Mouse (Mus musculus) G1E (cell line): ENCODE results near the gene Insl6.

Source experiments
- CTCF ChIP-seq: IDR thresholded peaks from 2 replicates; pipeline ENCODE4 v1.5.1; 2012; ENCODE audit warnings: low read depth, low read length, inconsistent platforms, mixed read lengths
- GATA1 ChIP-seq: IDR thresholded peaks from 2 replicates; pipeline ENCODE4 v1.6.1; 2012; ENCODE audit warnings: borderline replicate concordance, low read length, inconsistent platforms, mixed read lengths
- GATA2 ChIP-seq: IDR thresholded peaks from 2 replicates; pipeline ENCODE4 v1.6.1; 2012; ENCODE audit warnings: low read depth, low read length, inconsistent platforms, borderline replicate concordance
- TAL1 ChIP-seq: conservative IDR thresholded peaks from 2 replicates; pipeline ENCODE4 v1.6.1; 2012; ENCODE audit warnings: low read depth, low read length, inconsistent platforms, mixed read lengths

DNA sequence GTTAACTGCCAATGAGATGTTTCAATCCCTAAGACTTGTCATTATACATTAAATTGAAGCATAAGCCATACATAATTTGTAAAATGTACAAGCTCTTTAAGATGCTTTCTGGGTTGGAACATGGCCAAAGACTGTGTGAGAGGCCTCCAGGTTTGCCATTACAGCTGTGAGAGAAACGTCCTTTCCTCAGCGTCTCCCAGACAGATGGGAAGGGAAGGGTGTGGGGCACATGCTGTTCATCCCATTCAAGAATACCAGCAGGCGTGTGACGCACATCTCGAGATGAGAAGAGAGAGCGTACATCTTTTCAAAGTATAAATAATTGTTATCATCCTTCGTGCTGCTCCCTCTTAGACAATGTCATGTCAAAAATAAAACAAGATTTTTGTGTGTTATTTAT, 12.5 kb downstream of the Insl6 start:
- TF ChIP-seq GATA1: no peak
- TF ChIP-seq CTCF: no peak
- TF ChIP-seq GATA2: no peak
- TF ChIP-seq TAL1: no peak
